Mouse (Mus musculus) stomach, embryonic 15.5 days (tissue): ENCODE measurements at regions not wholly inside any gene's neighbourhood (a gene's known extent, or its start where the extent isn't known, plus 50 kb on each side); places are given as distances from the start of the nearest gene placed in this dataset.

Experiments
- ATAC-seq: fragments of 200-750 bp; cut with Nextera tagmentation; 2 replicates; pipeline ENCODE4 v1.8.0; 2017; ENCODE audit warnings: low read depth, moderate number of reproducible peaks, moderate TSS enrichment; ENCODE audit not compliant: insufficient read depth, low FRiP score
- H3K27ac ChIP-seq: fragments of 300-500 bp; sonication (generic); 2 replicates; pipeline ENCODE4 v1.5.1; 2015; ENCODE audit warnings: mild to moderate bottlenecking, inconsistent platforms
- H3K27me3 ChIP-seq: fragments of 300-500 bp; sonication (generic); replicated peaks from 2 replicates; pipeline ENCODE4 v1.6.1; 2015; ENCODE audit warnings: inconsistent platforms
- H3K36me3 ChIP-seq: fragments of 300-500 bp; sonication (generic); 2 replicates; pipeline ENCODE4 v1.6.1; 2015; ENCODE audit warnings: inconsistent platforms
- H3K4me1 ChIP-seq: fragments of 300-500 bp; sonication (generic); 2 replicates; pipeline ENCODE4 v1.6.1; 2015; ENCODE audit warnings: inconsistent platforms
- H3K4me2 ChIP-seq: fragments of 300-500 bp; sonication (generic); 2 replicates; pipeline ENCODE4 v1.6.1; 2015; ENCODE audit warnings: mild to moderate bottlenecking, inconsistent platforms
- H3K4me3 ChIP-seq: fragments of 300-500 bp; sonication (generic); replicated peaks from 2 replicates; pipeline ENCODE4 v1.5.1; 2015; ENCODE audit warnings: inconsistent platforms
- H3K9ac ChIP-seq: fragments of 300-500 bp; sonication (generic); 2 replicates; pipeline ENCODE4 v1.6.1; 2015; ENCODE audit warnings: inconsistent platforms
- H3K9me3 ChIP-seq: fragments of 300-500 bp; sonication (generic); 2 replicates; pipeline ENCODE4 v1.6.1; 2016; ENCODE audit warnings: inconsistent platforms
- WGBS: fragments of 180-500 bp; shearing (Covaris S2); methylation state at CpG from one replicate; pipeline ENCODE4 v1.1.7; 2015; 5-methylcytosine and 5-hydroxymethylcytosine counted together

DNA sequence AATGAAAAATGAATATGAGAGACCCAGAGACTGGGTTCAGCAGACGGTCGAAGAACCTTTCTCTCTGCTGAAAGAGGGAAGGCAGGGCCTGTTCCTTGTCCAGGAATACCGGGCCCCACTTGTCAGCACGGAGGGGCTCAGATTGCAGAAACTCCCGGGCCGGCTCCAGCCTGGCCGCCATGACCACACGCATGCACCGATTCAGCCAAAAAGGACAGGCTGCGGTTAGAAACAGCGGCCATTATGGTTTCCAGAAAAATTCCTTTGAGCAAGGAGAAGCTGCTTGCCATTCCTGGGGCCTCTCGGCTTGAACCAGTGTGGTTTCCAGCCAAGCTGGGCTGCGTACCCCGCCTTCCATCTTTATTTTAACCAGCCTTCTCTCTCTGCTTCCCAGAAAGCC, 64.7 kb upstream of the Tnrc6c start:
- H3K27ac ChIP-seq = peak overlapping the region; percentile 59; the same call in 1 of the 2 replicates
- no peak overlapping the region for H3K9ac ChIP-seq
- no peak overlapping the region for H3K4me3 ChIP-seq
- H3K4me1 ChIP-seq = peaks cover 3% of the 10 kb centered on the region
- ATAC-seq = peak; percentile 50; the same call in 1 of the 2 replicates
- no peaks in the 10 kb centered on the region for H3K27me3 ChIP-seq
- no peaks in the 10 kb centered on the region for H3K9me3 ChIP-seq
- WGBS = 59% methylated on average over 14 of the region's 14 CpGs
- no peak overlapping the region for H3K4me2 ChIP-seq
- H3K36me3 ChIP-seq = no peaks in the 10 kb centered on the region

DNA sequence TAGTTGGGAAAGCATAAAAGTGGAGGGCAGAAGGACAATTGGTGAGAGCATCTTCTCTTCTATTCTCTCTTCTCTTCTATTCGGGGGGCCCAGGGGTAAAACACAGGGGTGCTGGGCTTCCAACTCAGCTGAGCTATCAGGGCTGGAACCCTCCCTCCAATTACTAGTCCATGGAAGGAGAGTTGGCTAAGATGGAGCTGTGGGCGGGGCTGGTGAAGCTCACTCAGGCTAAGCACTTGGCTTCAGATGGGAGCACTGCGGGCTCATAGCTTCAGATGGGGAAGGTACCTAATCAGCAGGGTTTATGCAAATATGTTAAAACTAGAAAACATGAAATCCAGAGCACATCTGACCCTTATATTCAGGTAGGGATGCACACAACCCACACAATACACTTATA, 61.5 kb upstream of the Tnrc6c start:
- Histone ChIP-seq H3K4me1 (no peaks in the 10 kb centered on the region), H3K36me3 (no peaks in the 10 kb centered on the region), H3K9me3 (no peaks in the 10 kb centered on the region), H3K4me3 (no peak overlapping the region), H3K9ac (no peak overlapping the region), H3K27ac (no peak overlapping the region), H3K27me3 (0 out of 2 replicates have a peak, but pooled peaks cover 7% of the 10 kb centered on the region), H3K4me2 (no peak overlapping the region)
- WGBS = 60% methylated on average over 3 of the region's 3 CpGs
- no peak for ATAC-seq

DNA sequence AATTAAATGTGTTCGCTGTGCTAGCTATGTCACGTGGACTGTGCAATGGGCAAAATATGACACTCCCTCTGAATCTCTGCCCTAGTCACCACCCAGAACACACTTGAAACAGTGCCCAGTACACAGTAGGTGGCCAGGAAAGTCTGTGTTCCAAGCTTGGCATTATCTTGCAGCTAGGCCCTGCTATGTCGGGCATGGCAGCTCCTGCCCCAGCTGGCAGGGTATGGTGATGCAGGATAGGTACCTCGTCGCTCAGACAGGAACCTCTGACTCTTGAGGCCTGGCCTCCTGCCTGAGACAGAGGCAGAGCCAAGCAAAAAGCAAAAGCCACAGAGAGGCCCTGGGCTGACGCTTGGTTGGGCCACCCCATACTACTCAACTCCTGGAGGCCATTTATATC, 57.9 kb upstream of the Tnrc6c start:
- H3K27ac ChIP-seq = no peak overlapping the region
- no peak overlapping the region for H3K4me3 ChIP-seq
- H3K4me2 ChIP-seq = no peak overlapping the region
- no peaks in the 10 kb centered on the region for H3K36me3 ChIP-seq
- no peaks in the 10 kb centered on the region for H3K9me3 ChIP-seq
- H3K27me3 ChIP-seq = peaks cover 13% of the 10 kb centered on the region; the same call in 1 of the 2 replicates
- 75% methylated on average over 6 of the region's 6 CpGs for WGBS
- ATAC-seq = no peak
- peaks cover 16% of the 10 kb centered on the region for H3K4me1 ChIP-seq
- H3K9ac ChIP-seq = no peak overlapping the region

DNA sequence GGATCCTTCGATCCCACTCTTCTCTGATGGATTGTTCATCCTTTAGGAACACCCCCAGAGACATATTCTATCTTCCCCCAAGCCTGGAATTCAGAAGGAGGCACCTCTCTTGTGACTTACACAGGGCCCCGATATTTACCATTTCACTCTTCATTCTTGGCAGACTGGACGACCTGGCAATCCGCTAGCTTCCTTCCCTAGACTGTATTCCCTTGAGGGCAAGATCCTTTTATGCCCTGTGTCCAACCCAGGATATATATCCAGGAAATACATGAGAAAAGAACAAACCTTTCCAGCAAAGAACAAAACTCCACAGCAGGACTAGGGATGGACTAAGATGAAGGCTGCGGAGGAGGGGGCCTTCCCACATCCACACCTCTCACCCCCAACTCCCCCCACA, 56.3 kb upstream of the Tnrc6c start:
- H3K9ac ChIP-seq = no peak overlapping the region
- H3K4me3 ChIP-seq = no peak overlapping the region
- peaks cover 18% of the 10 kb centered on the region; the same call in 1 of the 2 replicates for H3K27me3 ChIP-seq
- no peak overlapping the region for H3K4me2 ChIP-seq
- H3K36me3 ChIP-seq = no peaks in the 10 kb centered on the region
- WGBS = 44% methylated on average over 5 of the region's 5 CpGs
- peaks cover 16% of the 10 kb centered on the region for H3K4me1 ChIP-seq
- no peak for ATAC-seq
- H3K9me3 ChIP-seq = no peaks in the 10 kb centered on the region
- no peak overlapping the region for H3K27ac ChIP-seq

DNA sequence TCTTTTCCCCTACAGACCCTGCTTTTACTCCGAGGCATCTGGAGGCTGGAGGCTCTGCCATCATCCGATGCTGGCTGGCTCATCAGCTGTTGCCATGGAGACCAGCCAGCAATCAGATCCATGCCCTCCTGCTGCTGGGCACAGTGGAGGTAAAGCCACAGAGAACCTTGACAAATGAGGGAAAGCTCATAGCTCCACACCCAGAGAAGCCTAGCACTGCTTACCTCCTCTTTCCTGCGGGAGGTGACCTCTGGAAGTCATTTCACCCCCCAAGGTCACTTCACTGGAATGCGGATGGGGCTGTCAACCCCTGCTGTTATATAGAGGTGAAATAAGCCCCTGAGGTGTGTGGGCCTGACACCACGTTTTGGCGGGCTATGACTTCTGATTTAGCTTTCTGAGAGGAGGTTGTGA, 55.9 kb upstream of the Tnrc6c start:
- Histone ChIP-seq H3K4me3 (no peak overlapping the region), H3K9ac (no peak overlapping the region), H3K36me3 (no peaks in the 10 kb centered on the region), H3K27ac (no peak overlapping the region), H3K4me2 (no peak overlapping the region), H3K9me3 (no peaks in the 10 kb centered on the region), H3K4me1 (peaks cover 16% of the 10 kb centered on the region), H3K27me3 (peaks cover 18% of the 10 kb centered on the region; the same call in 1 of the 2 replicates)
- no peak for ATAC-seq
- 11% methylated on average over 6 of the region's 6 CpGs for WGBS

DNA sequence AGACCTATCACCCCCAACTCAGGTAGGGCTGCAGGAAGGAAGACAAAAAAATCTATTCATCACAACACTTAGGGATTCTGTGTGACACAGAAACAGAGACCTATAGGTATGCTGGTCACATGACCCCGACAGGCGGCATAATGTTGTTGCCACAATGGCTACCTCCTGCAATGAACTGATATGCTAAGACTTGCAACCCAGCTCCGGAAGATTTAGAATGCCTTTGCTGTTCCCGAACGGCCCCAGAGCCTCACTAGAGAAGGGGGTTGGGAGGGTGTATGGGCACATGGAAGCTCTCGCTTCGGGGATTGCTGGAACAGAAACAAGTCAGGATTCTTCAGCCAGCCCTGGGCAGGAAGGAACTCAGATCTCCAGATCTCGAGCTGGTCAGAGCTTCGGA, 55.5 kb upstream of the Tnrc6c start:
- Histone ChIP-seq H3K36me3 (no peaks in the 10 kb centered on the region), H3K9me3 (no peaks in the 10 kb centered on the region), H3K27ac (no peak overlapping the region), H3K4me3 (peak overlapping the region; percentile 39), H3K27me3 (peaks cover 18% of the 10 kb centered on the region; the same call in 1 of the 2 replicates), H3K4me2 (peak overlapping the region; percentile 58), H3K9ac (peak overlapping the region; percentile 29; the same call in 1 of the 2 replicates), H3K4me1 (peaks cover 16% of the 10 kb centered on the region)
- WGBS = 11% methylated on average over 9 of the region's 9 CpGs
- ATAC-seq = no peak

DNA sequence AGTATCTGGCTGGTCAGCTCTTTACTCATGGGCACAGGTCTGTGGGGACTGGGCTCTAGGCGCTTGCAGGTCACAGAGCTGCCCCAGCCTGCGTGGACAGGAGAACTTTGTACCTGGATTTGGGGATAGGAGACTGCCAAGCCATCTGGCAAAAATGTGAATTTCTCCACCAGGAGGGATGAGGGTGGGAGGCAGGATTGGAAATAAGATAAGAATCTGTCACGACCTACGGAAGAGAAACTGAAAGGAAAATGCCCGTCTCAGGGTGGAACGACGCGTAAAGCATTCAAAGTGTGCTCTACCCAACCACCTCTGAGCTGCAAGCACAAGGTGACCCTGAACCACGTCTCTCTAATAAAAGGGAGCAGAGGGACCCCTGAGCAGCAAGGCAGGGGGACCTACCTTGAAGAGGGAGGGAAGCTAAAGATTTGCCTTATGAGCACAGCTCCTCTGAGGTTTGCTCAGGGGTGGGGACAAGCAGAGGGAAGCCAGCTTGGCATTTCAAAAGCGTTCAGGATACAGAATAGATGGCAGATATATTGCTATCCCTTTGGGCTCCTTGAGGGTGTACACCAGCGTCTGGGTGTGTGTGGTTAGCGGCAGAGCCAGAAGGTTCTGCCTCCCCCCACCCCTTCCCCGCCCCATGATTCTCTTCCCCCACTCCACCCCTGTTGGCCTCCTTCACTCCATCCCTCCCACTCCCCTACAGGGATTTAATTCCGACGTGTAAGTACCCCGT, 54.9 kb upstream of the Tnrc6c start:
- 7% methylated on average over 16 of the region's 16 CpGs for WGBS
- H3K4me1 ChIP-seq = peaks cover 16% of the 10 kb centered on the region
- ATAC-seq = no peak
- H3K36me3 ChIP-seq = no peaks in the 10 kb centered on the region
- no peak overlapping the region for H3K27ac ChIP-seq
- peak overlapping the region; percentile 39 for H3K4me3 ChIP-seq
- H3K27me3 ChIP-seq = peaks cover 18% of the 10 kb centered on the region; the same call in 1 of the 2 replicates
- H3K9ac ChIP-seq = peak overlapping the region; percentile 29; the same call in 1 of the 2 replicates
- H3K9me3 ChIP-seq = no peaks in the 10 kb centered on the region
- peak overlapping the region; percentile 58 for H3K4me2 ChIP-seq

DNA sequence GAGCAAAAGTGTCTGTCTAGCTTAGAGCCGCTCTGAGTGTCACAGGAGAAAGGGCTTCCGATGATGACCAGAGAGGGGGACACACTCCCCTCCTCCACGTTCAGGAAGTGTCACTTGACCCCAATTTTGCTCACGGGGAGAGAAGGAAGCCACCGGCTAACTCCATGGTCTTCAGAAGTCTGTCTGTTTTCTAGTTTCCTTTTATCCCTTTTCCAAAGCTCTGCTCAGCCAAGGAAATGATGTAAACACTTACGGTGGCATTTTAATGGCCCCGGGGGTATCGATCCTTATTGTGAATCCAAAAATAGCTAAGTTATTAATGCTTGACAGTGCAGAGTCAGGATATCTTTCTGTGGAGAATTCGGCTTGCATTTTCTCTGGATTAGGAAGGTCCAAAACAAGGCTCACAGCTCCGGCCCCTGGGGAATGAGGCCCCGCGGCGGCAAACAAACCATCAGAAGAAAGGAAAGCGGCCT, 54.3 kb upstream of the Tnrc6c start:
- Histone ChIP-seq H3K27ac (no peak overlapping the region), H3K4me3 (peak overlapping the region; percentile 39), H3K9me3 (no peaks in the 10 kb centered on the region), H3K36me3 (no peaks in the 10 kb centered on the region), H3K9ac (no peak overlapping the region), H3K4me2 (peak overlapping the region; percentile 58), H3K27me3 (peaks cover 18% of the 10 kb centered on the region; the same call in 1 of the 2 replicates), H3K4me1 (peaks cover 16% of the 10 kb centered on the region)
- WGBS = 13% methylated on average over 14 of the region's 14 CpGs
- ATAC-seq = no peak

DNA sequence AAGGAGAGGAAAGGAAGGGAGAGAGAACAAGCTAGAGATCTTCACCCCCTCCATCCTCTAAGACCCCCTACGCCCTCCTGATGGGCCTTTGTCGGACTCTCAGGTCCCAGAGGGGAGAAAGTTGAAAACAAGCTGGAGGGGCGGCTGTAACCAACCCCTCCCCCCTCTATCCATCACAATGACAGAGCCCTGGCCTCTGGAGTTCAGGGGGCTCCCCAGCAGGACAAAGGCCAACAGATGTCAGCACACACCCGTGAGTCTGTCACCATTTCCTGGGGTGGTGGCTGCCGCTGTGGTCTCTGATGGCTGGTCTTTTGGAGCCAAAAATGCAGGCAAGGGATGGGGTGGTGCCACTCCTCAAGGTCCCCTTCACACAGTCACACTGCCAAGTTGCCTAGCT, 52.9 kb upstream of the Tnrc6c start:
- H3K27me3 ChIP-seq = peaks cover 18% of the 10 kb centered on the region; the same call in 1 of the 2 replicates
- H3K36me3 ChIP-seq = no peaks in the 10 kb centered on the region
- no peak overlapping the region for H3K4me2 ChIP-seq
- H3K9ac ChIP-seq = no peak overlapping the region
- no peak overlapping the region for H3K4me3 ChIP-seq
- H3K27ac ChIP-seq = no peak overlapping the region
- H3K4me1 ChIP-seq = peaks cover 20% of the 10 kb centered on the region
- no peaks in the 10 kb centered on the region for H3K9me3 ChIP-seq
- ATAC-seq = no peak
- 29% methylated on average over 5 of the region's 5 CpGs for WGBS

DNA sequence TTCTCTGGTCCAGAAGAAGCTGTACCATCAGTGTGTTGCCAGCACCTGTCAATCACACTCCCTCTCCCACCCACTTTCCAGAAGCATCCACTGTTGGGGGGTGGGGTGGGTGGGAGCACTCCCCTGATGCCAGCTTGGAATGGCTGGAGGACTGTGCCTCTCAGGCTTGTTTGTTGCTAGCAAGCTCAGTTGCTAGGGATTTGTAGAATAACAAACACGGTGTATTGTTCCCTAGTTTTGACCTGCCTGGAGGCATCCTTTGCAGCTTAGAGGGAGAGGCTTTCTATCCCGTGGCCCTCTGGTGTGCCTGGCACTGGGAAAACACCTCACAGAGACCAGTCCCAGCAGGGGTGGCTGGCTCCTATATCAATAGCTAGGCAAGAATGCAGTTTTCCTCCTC, 50.1 kb upstream of the Tnrc6c start:
- Histone ChIP-seq H3K4me2 (no peak overlapping the region), H3K9me3 (no peaks in the 10 kb centered on the region), H3K27me3 (peaks cover 11% of the 10 kb centered on the region; the same call in 1 of the 2 replicates), H3K27ac (no peak overlapping the region), H3K36me3 (no peaks in the 10 kb centered on the region), H3K4me3 (no peak overlapping the region), H3K4me1 (peaks cover 21% of the 10 kb centered on the region), H3K9ac (no peak overlapping the region)
- ATAC-seq = no peak
- 53% methylated on average over 2 of the region's 2 CpGs for WGBS
